Mouse (Mus musculus) heart, embryonic 10.5 days (tissue): ENCODE measurements at regions not wholly inside any gene's neighbourhood (a gene's known extent, or its start where the extent isn't known, plus 50 kb on each side); places are given as distances from the start of the nearest gene placed in this dataset.

Experiments used
- DNase-seq: peaks from one replicate; pipeline ENCODE4 v3.0.0-alpha.2; 2017; ENCODE audit warnings: low spot score
- H3K27ac ChIP-seq: fragments of 300-500 bp; sonication (generic); 2 replicates; pipeline ENCODE4 v1.5.1; 2016; ENCODE audit warnings: mild to moderate bottlenecking
- H3K27me3 ChIP-seq: fragments of 300-500 bp; sonication (generic); 2 replicates; pipeline ENCODE4 v1.6.1; 2016; ENCODE audit warnings: mild to moderate bottlenecking; ENCODE audit not compliant: poor library complexity, insufficient read depth, severe bottlenecking
- H3K36me3 ChIP-seq: fragments of 300-500 bp; sonication (generic); 2 replicates; pipeline ENCODE4 v1.6.1; 2016; ENCODE audit warnings: mild to moderate bottlenecking, moderate library complexity
- H3K4me1 ChIP-seq: fragments of 300-500 bp; sonication (generic); 2 replicates; pipeline ENCODE4 v1.6.1; 2016; ENCODE audit warnings: mild to moderate bottlenecking
- H3K4me3 ChIP-seq: fragments of 300-500 bp; sonication (generic); 2 replicates; pipeline ENCODE4 v1.5.1; 2016; ENCODE audit warnings: mild to moderate bottlenecking, moderate library complexity
- H3K9me3 ChIP-seq: fragments of 300-500 bp; sonication (generic); 2 replicates; pipeline ENCODE4 v1.6.1; 2016; ENCODE audit warnings: mild to moderate bottlenecking, moderate library complexity
- WGBS: fragments of 180-500 bp; shearing (Covaris S2); methylation state at CpG from one replicate; pipeline ENCODE4 v1.1.7; 2016; 5-methylcytosine and 5-hydroxymethylcytosine counted together

- Histone ChIP-seq H3K4me1 (peaks cover 44% of the 10 kb centered on the region), H3K27me3 (no peaks in the 10 kb centered on the region), H3K27ac (peak overlapping the region; percentile 94), H3K9me3 (no peaks in the 10 kb centered on the region), H3K4me3 (0 out of 2 replicates have a peak overlapping the region, but pooled peaks have one; percentile 2), H3K36me3 (no peaks in the 10 kb centered on the region)
- WGBS: 31% methylated on average over 4 of the region's 4 CpGs
- DNase-seq: peak; percentile 92
These were observed 123.2 kb downstream of the Dyrk2 start for GRCm38 (mm10) chr10:118746719-118747395.

DNA sequence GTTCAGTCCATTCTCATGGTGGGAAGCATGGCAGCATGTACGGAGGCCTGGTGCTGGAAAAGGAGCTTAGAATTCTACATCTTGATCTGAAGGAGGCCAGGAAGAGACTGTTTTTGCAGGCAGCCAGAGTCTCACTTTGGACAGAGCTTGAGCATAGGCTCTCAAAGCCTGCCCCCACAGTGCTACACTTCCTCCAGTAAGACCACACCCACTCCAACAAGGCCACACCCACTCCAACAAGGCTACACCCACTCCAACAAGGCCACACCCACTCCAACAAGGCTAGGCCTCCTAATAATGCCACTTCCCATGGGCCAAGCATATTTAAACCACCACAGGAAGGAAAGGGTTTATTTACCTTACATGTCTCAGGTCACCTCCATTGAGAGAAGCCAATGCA lies 121.0 kb downstream of the Dyrk2 start:
- no peaks in the 10 kb centered on the region for H3K36me3 ChIP-seq
- H3K4me3 ChIP-seq: no peak overlapping the region
- peaks cover 38% of the 10 kb centered on the region for H3K4me1 ChIP-seq
- no peaks in the 10 kb centered on the region for H3K27me3 ChIP-seq
- peak overlapping the region; percentile 94; the same call in 1 of the 2 replicates for H3K27ac ChIP-seq
- WGBS: 83% methylated on average over 1 of the region's 1 CpGs
- DNase-seq: no peak
- H3K9me3 ChIP-seq: no peaks in the 10 kb centered on the region

- H3K4me1 ChIP-seq: peaks cover 38% of the 10 kb centered on the region
- no peak overlapping the region for H3K4me3 ChIP-seq
- no peaks in the 10 kb centered on the region for H3K36me3 ChIP-seq
- peak overlapping the region; percentile 94; the same call in 1 of the 2 replicates for H3K27ac ChIP-seq
- WGBS: 75% methylated on average over 6 of the region's 6 CpGs
- H3K9me3 ChIP-seq: no peaks in the 10 kb centered on the region
- H3K27me3 ChIP-seq: no peaks in the 10 kb centered on the region
- DNase-seq: no peak
These were observed 120.3 kb downstream of the Dyrk2 start for GRCm38 (mm10) chr10:118749756-118750155.

DNA sequence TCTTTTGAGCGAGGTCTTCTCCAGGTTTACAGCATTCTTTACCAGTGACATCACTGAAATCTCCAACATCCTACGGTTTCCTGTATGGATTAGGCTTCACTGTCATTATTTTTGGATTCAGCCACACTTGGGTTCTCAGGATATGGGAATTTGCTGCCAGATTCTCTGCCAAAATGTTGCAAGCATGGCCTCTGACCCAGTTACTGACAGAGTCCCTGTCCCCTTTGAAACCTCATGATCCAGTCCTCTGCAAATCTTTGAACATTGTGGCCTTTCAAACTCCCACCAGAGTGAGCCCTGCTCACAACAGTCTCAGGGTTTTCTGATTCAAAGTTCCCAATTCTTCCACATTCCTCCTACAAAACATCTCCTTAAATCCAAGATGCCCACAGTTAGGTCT lies 118.9 kb downstream of the Dyrk2 start:
- Histone ChIP-seq H3K27ac (no peak overlapping the region), H3K4me3 (no peak overlapping the region), H3K27me3 (no peaks in the 10 kb centered on the region), H3K4me1 (peaks cover 38% of the 10 kb centered on the region), H3K9me3 (no peaks in the 10 kb centered on the region), H3K36me3 (no peaks in the 10 kb centered on the region)
- DNase-seq: no peak
- 53% methylated on average over 2 of the region's 2 CpGs for WGBS

DNA sequence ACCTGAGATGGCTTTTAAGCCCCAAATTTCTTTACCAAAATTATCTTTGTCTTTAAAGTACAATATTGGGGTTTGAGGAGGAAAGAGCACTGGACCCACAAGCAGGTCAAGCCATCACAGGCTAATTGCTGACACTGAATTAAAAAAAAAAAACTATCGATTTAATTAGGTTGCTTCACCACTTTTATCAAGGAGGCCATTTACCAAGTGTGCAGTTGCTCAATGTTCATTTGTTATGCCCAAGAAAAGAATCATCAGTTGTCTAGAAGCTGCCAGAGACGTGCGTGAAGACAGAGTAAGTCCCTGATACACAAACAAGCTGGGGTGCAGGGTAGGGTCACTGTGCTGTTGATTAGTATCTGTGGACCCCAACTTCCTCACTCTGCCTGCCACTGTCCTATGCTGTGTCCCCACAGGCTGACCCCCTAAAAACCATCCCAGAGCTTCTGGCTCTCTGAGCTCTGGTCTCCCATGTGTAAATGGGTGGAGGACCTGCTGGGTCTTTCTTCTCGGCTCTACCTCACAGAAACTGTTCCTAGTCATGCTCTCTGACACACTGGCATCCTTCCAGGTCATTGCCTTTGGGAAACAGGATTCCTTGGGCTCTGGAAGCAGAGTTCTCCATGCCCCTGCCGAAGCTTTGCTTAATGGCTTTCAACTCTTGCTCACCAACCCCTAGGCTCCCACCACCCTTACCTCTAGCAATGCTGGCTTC lies 116.8 kb downstream of the Dyrk2 start:
- peaks cover 17% of the 10 kb centered on the region for H3K4me1 ChIP-seq
- H3K9me3 ChIP-seq: no peaks in the 10 kb centered on the region
- 82% methylated on average over 5 of the region's 5 CpGs for WGBS
- no peak for DNase-seq
- no peaks in the 10 kb centered on the region for H3K36me3 ChIP-seq
- no peak overlapping the region for H3K4me3 ChIP-seq
- no peaks in the 10 kb centered on the region for H3K27me3 ChIP-seq
- H3K27ac ChIP-seq: peak overlapping the region; percentile 33; the same call in 1 of the 2 replicates

- DNase-seq: no peak
- no peaks in the 10 kb centered on the region for H3K9me3 ChIP-seq
- WGBS: 89% methylated on average over 13 of the region's 13 CpGs
- H3K36me3 ChIP-seq: no peaks in the 10 kb centered on the region
- H3K27me3 ChIP-seq: no peaks in the 10 kb centered on the region
- H3K27ac ChIP-seq: no peak overlapping the region
- peaks cover 5% of the 10 kb centered on the region; the same call in 1 of the 2 replicates for H3K4me1 ChIP-seq
- no peak overlapping the region for H3K4me3 ChIP-seq
These were observed 115.2 kb downstream of the Dyrk2 start for GRCm38 (mm10) chr10:118754791-118755190.

DNA sequence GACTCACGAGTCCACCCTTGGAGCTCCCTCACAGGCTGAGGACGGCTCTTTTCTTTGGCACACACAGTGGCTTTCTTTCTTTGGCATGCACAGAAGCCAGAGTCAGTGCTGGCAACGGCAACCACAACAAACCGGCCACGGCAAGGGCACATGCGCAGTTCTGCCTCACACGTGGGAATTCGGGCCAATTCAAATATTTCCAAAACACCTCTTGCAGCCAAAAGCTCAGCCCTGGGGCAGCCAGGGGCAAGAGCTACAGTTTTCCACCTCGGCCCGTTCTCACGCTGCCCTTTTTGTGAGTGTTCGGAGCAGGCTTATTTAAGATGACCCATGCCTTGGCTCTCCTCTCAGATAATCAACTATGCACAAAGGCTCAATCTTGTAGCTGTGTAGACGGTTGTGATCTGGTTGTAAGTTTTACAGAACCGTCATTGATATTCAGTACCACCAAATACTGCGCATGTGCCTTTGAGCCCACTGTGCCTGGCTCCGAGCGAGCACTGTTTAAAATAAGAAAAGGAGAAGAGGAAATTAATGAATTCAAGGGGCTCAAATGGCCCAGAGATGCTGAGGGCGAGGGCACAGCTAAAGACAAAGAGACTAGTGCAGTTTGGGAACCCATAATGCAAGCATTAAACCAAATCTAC lies 111.1 kb downstream of the Dyrk2 start:
- no peak for DNase-seq
- H3K4me3 ChIP-seq: no peak overlapping the region

DNA sequence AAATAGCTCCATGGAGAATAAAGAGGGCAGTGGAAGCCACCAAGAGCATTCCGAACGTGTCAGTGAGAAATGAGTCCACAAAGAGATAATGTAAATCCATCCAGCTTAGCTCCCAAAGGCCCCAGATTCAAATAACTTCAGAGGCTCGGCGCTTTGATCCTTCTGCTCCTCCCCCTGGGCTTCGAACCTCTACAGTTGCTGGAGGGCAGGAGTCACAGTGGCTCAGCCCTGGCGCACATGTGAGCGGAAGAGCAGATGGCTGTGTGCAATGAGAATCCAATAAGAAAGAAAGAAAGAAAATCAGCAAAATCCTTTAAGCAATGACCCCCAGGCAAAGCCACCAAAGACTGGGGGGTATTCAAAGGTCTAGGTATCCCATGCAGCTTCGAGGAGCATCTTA lies 109.6 kb downstream of the Dyrk2 start:
- H3K4me3 ChIP-seq: no peak overlapping the region
- H3K27ac ChIP-seq: 0 out of 2 replicates have a peak overlapping the region, but pooled peaks have one; percentile 16
- DNase-seq: no peak
- no peaks in the 10 kb centered on the region for H3K27me3 ChIP-seq
- H3K4me1 ChIP-seq: peaks cover 22% of the 10 kb centered on the region
- WGBS: 84% methylated on average over 8 of the region's 8 CpGs
- no peaks in the 10 kb centered on the region for H3K9me3 ChIP-seq
- no peaks in the 10 kb centered on the region for H3K36me3 ChIP-seq

More for the DNA sequence above, 111.1 kb downstream of the Dyrk2 start:
- Histone ChIP-seq H3K27ac (no peak overlapping the region), H3K9me3 (no peaks in the 10 kb centered on the region), H3K27me3 (no peaks in the 10 kb centered on the region), H3K36me3 (no peaks in the 10 kb centered on the region), H3K4me1 (peaks cover 16% of the 10 kb centered on the region)
- 89% methylated on average over 18 of the region's 18 CpGs for WGBS

GRCm38 (mm10) chr10:118761101-118761868 lies 108.7 kb downstream of the Dyrk2 start:
- DNase-seq: no peak
- no peaks in the 10 kb centered on the region for H3K36me3 ChIP-seq
- peak overlapping the region; percentile 73; the same call in 1 of the 2 replicates for H3K27ac ChIP-seq
- H3K9me3 ChIP-seq: no peaks in the 10 kb centered on the region
- no peaks in the 10 kb centered on the region for H3K27me3 ChIP-seq
- peaks cover 31% of the 10 kb centered on the region for H3K4me1 ChIP-seq
- H3K4me3 ChIP-seq: no peak overlapping the region
- WGBS: 61% methylated on average over 10 of the region's 10 CpGs

DNA sequence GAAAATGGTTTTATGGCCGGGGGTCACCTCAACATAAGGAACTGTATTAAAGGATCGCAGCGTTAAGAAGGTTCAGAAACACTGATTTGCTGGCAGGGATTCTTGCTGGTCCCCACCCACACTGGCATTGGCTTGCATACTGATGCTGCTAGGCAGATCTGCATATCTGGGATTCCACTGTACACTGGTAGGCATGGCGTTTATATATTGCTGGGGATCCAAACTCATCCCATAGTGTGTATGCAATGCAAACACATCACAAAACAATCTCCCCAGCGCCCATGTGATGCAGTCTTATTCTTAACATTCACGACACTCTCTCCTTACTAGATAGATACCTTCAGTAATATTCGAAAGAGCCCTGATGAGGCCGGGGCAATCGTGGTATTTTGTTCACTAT lies 105.0 kb downstream of the Dyrk2 start:
- peaks cover 39% of the 10 kb centered on the region for H3K4me1 ChIP-seq
- H3K27me3 ChIP-seq: no peaks in the 10 kb centered on the region
- no peaks in the 10 kb centered on the region for H3K9me3 ChIP-seq
- WGBS: 86% methylated on average over 9 of the region's 9 CpGs
- H3K27ac ChIP-seq: peak overlapping the region; percentile 68
- H3K36me3 ChIP-seq: no peaks in the 10 kb centered on the region
- no peak overlapping the region for H3K4me3 ChIP-seq
- no peak for DNase-seq

- 28% methylated on average over 14 of the region's 14 CpGs for whole genome bisulfite sequencing
- Histone ChIP-seq H3K4me1 (peaks cover 39% of the 10 kb centered on the region), H3K36me3 (no peaks in the 10 kb centered on the region), H3K27ac (peak overlapping the region; percentile 68), H3K9me3 (no peaks in the 10 kb centered on the region), H3K27me3 (no peaks in the 10 kb centered on the region), H3K4me3 (no peak overlapping the region)
- peak; percentile 69 for DNase-seq
These were observed 104.2 kb downstream of the Dyrk2 start for GRCm38 (mm10) chr10:118765544-118766441.

DNA sequence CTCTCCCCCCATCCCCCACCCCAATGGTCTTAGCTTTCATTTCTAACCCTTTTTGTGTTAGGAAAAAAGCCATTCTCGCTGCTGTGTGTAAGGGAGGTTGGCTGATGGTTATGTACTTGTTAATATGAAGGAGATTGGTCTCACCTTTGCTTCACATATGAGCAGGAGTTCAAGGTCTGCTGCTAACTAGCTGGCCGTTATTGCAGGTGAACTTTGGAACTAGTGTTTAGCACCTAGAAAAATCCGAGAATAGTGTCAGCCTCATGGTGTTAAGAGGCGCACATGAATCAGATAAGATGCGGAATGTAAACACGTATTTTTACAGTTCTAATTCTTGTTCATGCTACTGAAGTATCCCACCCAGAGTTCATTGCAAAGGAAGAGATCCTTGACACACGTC lies 103.2 kb downstream of the Dyrk2 start:
- no peaks in the 10 kb centered on the region for H3K27me3 ChIP-seq
- H3K9me3 ChIP-seq: no peaks in the 10 kb centered on the region
- H3K4me3 ChIP-seq: no peak overlapping the region
- H3K27ac ChIP-seq: peak overlapping the region; percentile 68
- DNase-seq: peak; percentile 31
- WGBS: 68% methylated on average over 7 of the region's 7 CpGs
- H3K36me3 ChIP-seq: no peaks in the 10 kb centered on the region
- peaks cover 31% of the 10 kb centered on the region for H3K4me1 ChIP-seq
